Mouse (Mus musculus) cerebellum, adult 2 months (tissue): ENCODE results near the gene Gpr180. TPM values are rescaled to one million over a fixed set of nuclear protein-coding genes. Genes with fewer than 3 reads are reported as not detected.

ENCODE experiments used
- DNase-seq, 2 experiments: peaks; one replicate each; pipeline ENCODE4 v3.0.0; 2021
- H3K27ac ChIP-seq: fragments of 200-500 bp; 2 replicates; pipeline ENCODE4 v1.5.1; 2012; ENCODE audit warnings: low read length, control low read depth, inconsistent platforms; ENCODE audit not compliant: insufficient read depth
- H3K27me3 ChIP-seq: fragments of 200-500 bp; 2 replicates; pipeline ENCODE4 v1.6.1; 2012; ENCODE audit warnings: inconsistent platforms, mild to moderate bottlenecking, low read length, moderate library complexity; ENCODE audit not compliant: control insufficient read depth, insufficient read depth
- H3K4me1 ChIP-seq: fragments of 200-500 bp; 2 replicates; pipeline ENCODE4 v1.6.1; 2011; ENCODE audit warnings: low read length; ENCODE audit not compliant: control insufficient read depth, insufficient read depth
- H3K4me3 ChIP-seq: fragments of 200-500 bp; replicated peaks from 2 replicates; pipeline ENCODE3; 2011; ENCODE audit warnings: mild to moderate bottlenecking, low read depth, low read length, control low read depth; ENCODE audit not compliant: insufficient read depth
- CTCF ChIP-seq: fragments of 200-500 bp; IDR thresholded peaks from 2 replicates; pipeline ENCODE4 v1.5.1; 2011; ENCODE audit warnings: low read depth, mild to moderate bottlenecking, control low read depth, low read length, moderate library complexity, borderline replicate concordance; ENCODE audit not compliant: insufficient read depth
- POLR2A ChIP-seq: fragments of 200-500 bp; IDR thresholded peaks from 2 replicates; pipeline ENCODE4 v1.6.1; 2011; ENCODE audit warnings: low read length, control low read depth, borderline replicate concordance; ENCODE audit not compliant: insufficient read depth
- WGBS: fragments of 180-500 bp; shearing (Covaris S2); methylation state at CpG from one replicate; pipeline ENCODE4 v1.1.7; 2018; 5-methylcytosine and 5-hydroxymethylcytosine counted together
- polyA plus RNA-seq: library from polyadenylated mRNA; depleted of rRNA; stranded (reverse); fragments of >200 nt; gene quantifications from 2 replicates; pipeline ENCODE4 v1.2.3, GENCODE M21; 2012

Gene Gpr180
- polyA plus RNA-seq, 1 experiment: 37.6 TPM

DNA sequence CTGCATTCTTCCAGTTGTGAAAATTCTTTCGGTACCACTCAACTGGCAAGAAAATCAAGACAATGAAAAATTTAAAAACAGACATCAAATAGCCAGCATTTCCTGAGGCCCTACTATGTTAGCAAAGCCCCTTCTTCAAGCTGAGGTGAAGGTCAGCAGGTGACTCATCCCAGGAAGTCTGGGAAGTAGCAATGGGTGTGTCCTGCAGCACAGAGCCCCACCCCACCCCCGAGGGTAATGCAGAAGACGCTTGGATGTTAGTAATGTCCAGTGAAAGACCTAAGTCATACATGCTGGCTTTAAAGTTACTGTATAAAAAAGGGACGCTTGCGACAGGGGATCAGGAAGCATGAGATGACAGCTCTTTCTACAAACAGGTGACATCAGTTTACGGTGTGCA lies 23.8 kb upstream of the Gpr180 start:
- TF ChIP-seq CTCF (no peak), POLR2A (no peak)
- Histone ChIP-seq H3K27me3 (no peaks in the 10 kb centered on the region), H3K4me1 (no peaks in the 10 kb centered on the region), H3K27ac (no peak overlapping the region), H3K4me3 (no peak overlapping the region)
- 93% methylated on average over 6 of the region's 6 CpGs for WGBS
- no peak for DNase-seq

DNA sequence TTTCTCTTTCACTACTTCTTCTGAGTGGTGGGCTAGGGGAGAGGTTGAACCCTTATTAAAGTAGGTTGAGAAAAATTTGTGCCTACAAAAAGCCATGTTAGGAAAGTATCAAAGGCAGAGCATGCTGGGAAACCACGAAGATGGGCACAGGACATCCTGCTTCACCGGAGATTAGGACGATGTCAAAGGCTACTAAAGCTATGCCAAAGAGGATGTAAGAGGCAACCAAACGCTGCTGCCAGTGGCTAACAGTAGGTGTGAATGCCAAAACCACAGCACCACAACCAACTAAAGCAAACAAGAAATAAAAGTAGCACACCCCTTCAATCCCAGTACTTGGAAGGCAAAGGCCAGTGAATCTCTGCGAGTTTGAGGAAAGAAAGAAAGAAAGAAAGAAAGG lies 12.8 kb upstream of the Gpr180 start:
- Histone ChIP-seq H3K27ac (no peak overlapping the region), H3K4me3 (no peak overlapping the region), H3K27me3 (no peaks in the 10 kb centered on the region), H3K4me1 (no peaks in the 10 kb centered on the region)
- TF ChIP-seq POLR2A: no peak
- no peak for TF ChIP-seq CTCF
- 85% methylated on average over 5 of the region's 5 CpGs for WGBS
- no peak for DNase-seq

GRCm38 (mm10) chr14:118124771-118125170 lies 12.2 kb upstream of the Gpr180 start:
- no peak for DNase-seq
- 88% methylated on average over 4 of the region's 4 CpGs for WGBS
- Histone ChIP-seq H3K4me3 (no peak overlapping the region), H3K4me1 (no peaks in the 10 kb centered on the region), H3K27ac (no peak overlapping the region), H3K27me3 (no peaks in the 10 kb centered on the region)
- TF ChIP-seq CTCF: no peak
- TF ChIP-seq POLR2A: no peak

GRCm38 (mm10) chr14:118126301-118126700 lies 10.7 kb upstream of the Gpr180 start:
- DNase-seq: no peak
- Histone ChIP-seq H3K4me3 (no peak overlapping the region), H3K4me1 (peaks cover under 1% of the 10 kb centered on the region; the same call in 1 of the 2 replicates), H3K27ac (no peak overlapping the region), H3K27me3 (no peaks in the 10 kb centered on the region)
- TF ChIP-seq POLR2A: no peak
- TF ChIP-seq CTCF: no peak
- 80% methylated on average over 5 of the region's 5 CpGs for WGBS

DNA sequence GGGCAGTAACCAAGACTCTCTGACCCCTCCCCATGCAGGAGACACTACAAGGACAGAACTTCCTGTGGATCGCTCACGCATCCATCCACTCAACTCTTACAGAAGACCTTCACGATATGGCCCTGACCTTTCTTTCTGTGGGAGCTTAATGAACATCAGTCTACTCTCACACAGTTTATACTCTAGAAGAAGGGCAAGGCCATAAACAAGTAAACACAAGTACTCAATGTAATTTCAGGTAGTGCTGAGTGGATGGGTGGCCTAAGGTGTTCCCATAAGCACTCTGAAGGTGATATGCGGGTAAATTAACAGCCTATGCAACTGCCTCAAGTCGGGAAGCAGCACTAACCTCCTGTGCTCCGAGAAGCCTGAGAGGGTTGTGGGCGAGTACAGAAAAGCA lies 5.5 kb upstream of the Gpr180 start:
- H3K4me1 ChIP-seq: peaks cover 5% of the 10 kb centered on the region; the same call in 1 of the 2 replicates
- whole genome bisulfite sequencing: 81% methylated on average over 7 of the region's 7 CpGs
- TF ChIP-seq CTCF (no peak), POLR2A (no peak)
- no peaks in the 10 kb centered on the region for H3K27me3 ChIP-seq
- H3K27ac ChIP-seq: no peak overlapping the region
- DNase-seq: no peak
- no peak overlapping the region for H3K4me3 ChIP-seq

DNA sequence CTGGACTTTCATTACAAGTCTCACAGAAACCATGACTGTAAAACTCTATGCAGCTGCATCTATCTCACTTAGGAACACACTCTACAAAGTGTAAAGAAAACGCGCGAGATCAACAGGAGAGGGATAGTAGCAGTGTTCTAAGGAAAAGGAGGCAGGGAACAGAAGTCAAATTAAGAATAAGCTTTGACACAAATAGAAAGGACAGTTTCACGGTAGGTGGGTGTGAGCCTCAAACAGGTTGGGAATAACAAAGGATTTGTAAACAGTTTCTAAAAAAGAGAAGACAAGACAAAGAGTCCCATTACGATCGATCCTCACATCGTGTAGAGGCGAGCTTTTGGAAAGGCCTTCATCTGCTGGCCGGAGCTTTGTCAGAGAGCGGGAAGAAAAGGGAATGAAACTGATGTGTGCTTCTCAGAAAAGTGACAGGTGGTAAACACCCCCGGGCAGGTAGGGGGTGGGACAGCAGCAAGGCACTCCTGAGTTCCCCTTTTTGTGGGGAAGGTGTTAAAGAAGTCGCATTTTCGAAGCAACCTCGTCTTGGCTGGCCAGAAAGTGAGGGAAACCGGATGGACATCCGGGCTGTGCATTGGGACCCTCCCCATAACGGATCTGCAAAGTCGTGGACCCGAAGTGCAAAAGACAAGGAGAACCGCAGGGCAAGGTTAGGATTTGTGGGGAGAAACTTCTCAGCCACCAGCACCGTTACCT lies 4.9 kb upstream of the Gpr180 start:
- TF ChIP-seq CTCF (no peak), POLR2A (no peak)
- Histone ChIP-seq H3K27me3 (no peaks in the 10 kb centered on the region), H3K27ac (peak overlapping the region; percentile 69), H3K4me1 (peaks cover 5% of the 10 kb centered on the region; the same call in 1 of the 2 replicates), H3K4me3 (peak overlapping the region; percentile 95)
- no peak for DNase-seq
- 9% methylated on average over 21 of the region's 21 CpGs for WGBS

GRCm38 (mm10) chr14:118132642-118132977 lies 4.3 kb upstream of the Gpr180 start, which contains the start of gene Tgds:
Gene Tgds (minus strand): TSS chr14:118132755.
- Histone ChIP-seq H3K27ac (peak within 1 kb of the TSS; percentile 69), H3K4me3 (peak within 1 kb of the TSS; percentile 95), H3K4me1 (peaks cover 5% of the 10 kb centered on the region; the same call in 1 of the 2 replicates), H3K27me3 (no peaks in the 10 kb centered on the region)
- DNase-seq: peak; percentile 98 to 99
- WGBS: under 1% methylated on average over 28 of the region's 28 CpGs
- TF ChIP-seq CTCF (no peak), POLR2A (peak; percentile 99)

DNA sequence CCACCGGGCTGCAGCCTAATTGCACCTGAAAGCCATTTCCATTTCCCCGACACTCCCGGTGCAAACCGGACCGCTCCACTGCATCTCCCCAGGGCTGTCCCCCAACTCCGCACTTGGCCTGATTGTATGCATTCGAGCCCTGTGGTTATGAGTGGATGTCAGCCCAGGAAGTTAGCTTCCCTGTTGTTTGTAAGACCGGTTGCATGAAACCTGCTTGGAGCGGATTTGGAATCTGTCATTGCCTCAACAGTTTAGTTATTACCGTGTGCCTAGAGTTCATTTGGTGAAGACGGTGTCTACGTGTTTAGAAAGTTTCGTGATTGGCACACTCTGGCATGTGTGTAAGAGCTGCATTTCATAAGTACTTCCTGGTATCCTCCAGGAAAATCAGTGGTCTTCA lies 529 bp downstream of the Gpr180 start:
- Histone ChIP-seq H3K4me3 (peak overlapping the region; percentile 64), H3K27ac (peak overlapping the region; percentile 41; the same call in 1 of the 2 replicates), H3K27me3 (no peaks in the 10 kb centered on the region), H3K4me1 (no peaks in the 10 kb centered on the region)
- no peak for TF ChIP-seq CTCF
- TF ChIP-seq POLR2A: no peak
- under 1% methylated on average over 13 of the region's 13 CpGs for WGBS
- DNase-seq: no peak
